Mouse (Mus musculus): ENCODE data around the gene P2rx5. TPM values are rescaled to one million over a fixed set of nuclear protein-coding genes. Genes with fewer than 3 reads are reported as not detected.

P2rx5 gene
- polyA plus RNA-seq (2017; shearing (Covaris generic)): under 1 TPM; 0.17 to 0.60 TPM

GRCm38 (mm10) chr11:73159957-73160810 lies at the start of gene P2rx5:
P2rx5 (plus strand) TSS chr11:73160421.

GRCm38 (mm10) chr11:73137591-73138501 lies 22.4 kb upstream of the P2rx5 start, which contains the start of gene Haspin:
Haspin (minus strand) TSS chr11:73138294.

GRCm38 (mm10) chr11:73176608-73177508 lies 16.6 kb downstream of the P2rx5 start, which contains the start of the genes Emc6 and Tax1bp3:
Emc6 (minus strand) TSS chr11:73177037.
Tax1bp3 (plus strand) TSS chr11:73177083.

GRCm38 (mm10) chr11:73198603-73199229 lies 38.5 kb downstream of the P2rx5 start, which contains the start of gene Ctns:
Ctns (minus strand) TSS chr11:73199042.

GRCm38 (mm10) chr11:73199230-73199712 lies 39.0 kb downstream of the P2rx5 start, which contains the start of gene Shpk:
Shpk (plus strand) TSS chr11:73199460.

Other genes with a start within 250 kb of the P2rx5 start
- 100 to 1,000 TPM; 246 to 302 TPM for gene Atp2a3, start 199.3 kb upstream of the P2rx5 start, polyA plus RNA-seq (2017; shearing (Covaris generic))
- under 1 TPM in 1 of 2 experiments, not detected in 1; 0.48 TPM for gene P2rx1, start 161.3 kb upstream of the P2rx5 start, polyA plus RNA-seq (2017; shearing (Covaris generic))
- gene Camkk1, start 141.4 kb upstream of the P2rx5 start, polyA plus RNA-seq (2017; shearing (Covaris generic)): 10 to 100 TPM; 10.6 to 12.5 TPM
- gene Ncbp3, start 112.6 kb upstream of the P2rx5 start, polyA plus RNA-seq (2017; shearing (Covaris generic)): 10 to 100 TPM; 15.3 to 15.7 TPM
- 100 to 1,000 TPM in 1 of 2 experiments, 10 to 100 TPM in 1; 67.4 to 129 TPM for gene Itgae, start 69.8 kb upstream of the P2rx5 start, polyA plus RNA-seq (2017; shearing (Covaris generic))
- 10 to 100 TPM; 13.1 to 13.7 TPM for gene Haspin, start 22.1 kb upstream of the P2rx5 start, polyA plus RNA-seq (2017; shearing (Covaris generic))
- 10 to 100 TPM; 62.6 to 82.2 TPM for gene Emc6, start 16.6 kb downstream of the P2rx5 start, polyA plus RNA-seq (2017; shearing (Covaris generic))
- gene Tax1bp3, start 16.7 kb downstream of the P2rx5 start, polyA plus RNA-seq (2017; shearing (Covaris generic)): 10 to 100 TPM; 24.6 to 33.0 TPM
- gene Ctns, start 38.6 kb downstream of the P2rx5 start, polyA plus RNA-seq (2017; shearing (Covaris generic)): 10 to 100 TPM; 10.4 to 13.1 TPM
- 1 to 10 TPM; 5.1 to 7.0 TPM for gene Shpk, start 39.0 kb downstream of the P2rx5 start, polyA plus RNA-seq (2017; shearing (Covaris generic))
- under 1 TPM; 0.06 to 0.47 TPM for gene Trpv1, start 73.9 kb downstream of the P2rx5 start, polyA plus RNA-seq (2017; shearing (Covaris generic))
- gene Trpv3, start 107.0 kb downstream of the P2rx5 start, polyA plus RNA-seq (2017; shearing (Covaris generic)): under 1 TPM; 0.06 to 0.50 TPM
- gene Aspa, start 169.2 kb downstream of the P2rx5 start, polyA plus RNA-seq (2017; shearing (Covaris generic)): under 1 TPM; 0.13 to 0.60 TPM
- gene Gm49340, start 169.3 kb downstream of the P2rx5 start, polyA plus RNA-seq (2017; shearing (Covaris generic)): not detected
- not detected for gene Spata22, start 169.3 kb downstream of the P2rx5 start, polyA plus RNA-seq (2017; shearing (Covaris generic))
- under 1 TPM in 1 of 2 experiments, not detected in 1; 0.10 TPM for gene Olfr20, start 190.4 kb downstream of the P2rx5 start, polyA plus RNA-seq (2017; shearing (Covaris generic))
- not detected for gene Olfr376, start 210.8 kb downstream of the P2rx5 start, polyA plus RNA-seq (2017; shearing (Covaris generic))
- under 1 TPM in 1 of 2 experiments, not detected in 1; 0.44 TPM for gene Olfr1, start 239.2 kb downstream of the P2rx5 start, polyA plus RNA-seq (2017; shearing (Covaris generic))